Mouse (Mus musculus): ENCODE data around the gene Pcmtd2.
"Not testable (repeated sequence)": the region's sequence is repeated elsewhere in the genome, so short reads cannot be mapped to it uniquely, and the experiment has no call there.

Pcmtd2 gene

DNA sequence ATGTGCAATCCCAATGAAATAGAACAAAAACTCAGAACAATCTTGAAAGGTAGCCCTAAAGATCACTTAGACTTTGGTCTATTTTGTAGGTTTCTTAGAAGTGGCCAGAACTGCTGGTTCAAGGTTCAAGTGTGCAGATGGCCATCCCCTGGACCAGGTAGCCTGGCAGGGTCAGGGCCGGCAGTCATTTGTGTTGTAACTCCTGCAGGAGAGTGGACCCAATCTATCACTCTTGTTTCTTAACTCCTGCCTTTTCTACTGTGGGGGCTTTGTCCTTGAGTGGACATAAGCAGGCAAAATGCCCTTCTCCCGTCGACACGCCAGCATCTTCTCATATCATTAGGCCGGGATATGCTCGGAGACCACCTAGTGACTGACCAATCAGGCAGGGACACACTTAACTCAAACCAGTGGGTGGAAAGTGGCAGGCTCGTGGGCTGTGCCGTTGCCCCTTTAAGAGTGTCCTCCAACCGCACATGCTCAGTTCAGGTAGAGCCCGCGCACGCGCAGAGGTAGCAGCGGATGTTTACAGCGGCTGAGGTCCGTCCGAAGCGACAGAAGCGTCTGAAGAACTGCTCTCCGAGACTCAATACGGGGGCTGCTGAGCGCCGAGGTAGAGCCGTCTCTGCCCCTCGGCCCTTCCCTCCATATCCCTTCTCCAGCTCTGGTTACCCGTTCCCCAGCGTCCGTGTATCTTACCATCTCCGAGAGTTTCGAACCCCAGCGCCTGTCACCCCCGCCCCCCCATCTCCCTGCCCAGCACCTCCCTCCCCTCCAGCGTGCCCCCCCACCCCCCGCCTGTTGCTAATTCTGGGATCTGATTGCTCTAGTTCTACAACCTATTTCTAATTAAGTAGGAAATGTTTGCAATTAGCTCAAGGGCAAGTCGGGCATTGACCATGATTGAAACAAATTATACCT, at the start of gene Pcmtd2:
TSS of gene Pcmtd2 (plus strand) at position 483 of the 921 bp plus-strand sequence.
- peak; percentile 93 to 94 for DNase-seq

DNA sequence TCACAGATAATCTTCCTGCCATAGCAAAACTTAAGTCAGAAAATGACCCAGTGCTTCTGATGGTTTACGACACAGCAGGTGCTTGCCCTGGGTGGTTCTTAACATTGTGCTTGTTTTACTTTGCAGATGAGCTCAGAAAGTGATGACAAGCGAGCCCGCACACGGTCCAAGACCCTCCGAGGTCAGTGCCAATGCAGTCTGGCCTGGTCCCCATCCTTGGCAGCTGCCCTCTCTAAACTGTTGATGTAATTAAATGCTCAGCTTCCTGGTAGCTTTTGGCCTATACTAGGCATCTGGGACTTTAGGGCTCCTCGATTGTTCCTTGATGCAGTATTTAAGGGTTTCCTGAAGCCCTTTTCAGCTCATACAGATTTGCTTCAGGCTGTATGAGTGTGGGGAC, 48.3 kb upstream of the Pcmtd2 start:
- no peak for DNase-seq

DNA sequence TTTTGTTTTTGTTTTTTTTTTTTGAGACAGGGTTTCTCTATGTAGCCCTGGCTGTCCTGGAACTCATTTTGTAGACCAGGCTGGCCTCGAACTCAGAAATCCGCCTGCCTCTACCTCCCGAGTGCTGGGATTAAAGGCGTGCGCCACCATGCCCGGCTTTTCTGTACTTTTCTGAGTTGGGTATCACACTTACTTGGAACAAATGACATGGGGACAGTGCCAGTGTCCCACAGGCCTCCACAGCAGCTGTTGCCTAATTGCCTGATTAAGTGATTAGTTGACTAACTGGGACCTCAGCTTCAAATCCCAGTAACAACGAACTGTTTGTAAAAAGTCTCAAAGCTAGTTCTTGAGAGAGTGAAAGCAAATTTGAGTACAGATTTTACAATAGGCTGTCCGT, 44.5 kb upstream of the Pcmtd2 start:
- not testable (repeated sequence) for DNase-seq

GRCm38 (mm10) chr2:181795641-181796130, 42.0 kb upstream of the Pcmtd2 start:
- no peak for DNase-seq

GRCm38 (mm10) chr2:181797672-181798071, 40.0 kb upstream of the Pcmtd2 start:
- no peak for DNase-seq

GRCm38 (mm10) chr2:181829032-181829650, 8.5 kb upstream of the Pcmtd2 start:
- no peak for DNase-seq

- DNase-seq = no peak
These were observed 4.9 kb upstream of the Pcmtd2 start for GRCm38 (mm10) chr2:181832745-181833144.

- DNase-seq = peak; percentile 7 to 8
These were observed 633 bp downstream of the Pcmtd2 start for GRCm38 (mm10) chr2:181838293-181838680.

DNA sequence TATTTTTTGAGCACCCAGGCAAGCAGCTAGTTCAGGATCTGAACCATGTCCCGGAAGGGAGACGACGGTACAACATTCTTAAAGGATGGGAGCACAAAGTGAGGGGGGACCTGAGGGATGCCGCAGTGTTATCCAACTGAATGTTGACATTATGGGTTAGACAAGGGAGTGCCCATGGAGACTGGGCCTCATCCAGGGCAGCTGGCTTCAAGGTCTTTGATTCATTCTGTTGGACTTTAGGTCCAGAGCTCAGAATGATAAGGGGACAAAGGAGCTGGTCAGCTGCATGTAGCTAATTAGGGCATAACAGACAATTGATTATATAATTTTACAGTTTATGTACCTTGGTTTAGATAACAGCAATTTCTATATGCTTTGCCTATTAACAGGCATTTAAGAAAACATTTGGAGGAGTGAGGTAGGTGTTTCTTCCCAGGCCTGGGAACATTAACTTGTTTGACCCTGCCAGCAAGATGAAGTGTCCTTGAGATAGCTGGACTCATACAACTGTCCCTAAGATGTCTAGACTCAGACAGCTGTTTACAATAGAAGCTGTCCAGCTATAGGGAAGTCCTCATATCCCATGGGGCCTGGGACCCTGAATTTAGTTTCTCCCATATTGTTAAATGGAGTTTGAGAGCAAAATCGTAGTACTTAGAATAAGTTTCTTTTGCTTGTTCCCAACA, 8.2 kb downstream of the Pcmtd2 start:
- DNase-seq = no peak

GRCm38 (mm10) chr2:181863791-181864535, 26.3 kb downstream of the Pcmtd2 start, which contains the start of gene Polr3k:
TSS of gene Polr3k (plus strand) at chr2:181864337.
- peak; percentile 95 to 96 for DNase-seq

DNA sequence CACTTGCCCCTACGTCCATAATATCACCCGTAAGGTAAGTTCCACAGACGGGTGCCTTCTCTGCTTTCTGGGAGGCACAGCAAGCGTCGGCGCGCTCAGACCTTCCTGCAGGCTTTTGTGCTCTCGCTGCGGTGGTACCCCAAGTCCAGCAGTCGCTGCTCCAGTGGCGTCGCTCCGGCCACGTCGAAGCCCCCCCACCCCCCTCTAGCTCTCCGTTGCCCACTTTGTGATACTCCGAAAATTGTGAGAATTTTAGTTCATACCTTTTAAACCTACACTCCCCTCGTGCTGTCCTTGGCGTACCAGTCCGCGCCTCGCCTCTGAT, 26.8 kb downstream of the Pcmtd2 start:
- DNase-seq = no peak

DNA sequence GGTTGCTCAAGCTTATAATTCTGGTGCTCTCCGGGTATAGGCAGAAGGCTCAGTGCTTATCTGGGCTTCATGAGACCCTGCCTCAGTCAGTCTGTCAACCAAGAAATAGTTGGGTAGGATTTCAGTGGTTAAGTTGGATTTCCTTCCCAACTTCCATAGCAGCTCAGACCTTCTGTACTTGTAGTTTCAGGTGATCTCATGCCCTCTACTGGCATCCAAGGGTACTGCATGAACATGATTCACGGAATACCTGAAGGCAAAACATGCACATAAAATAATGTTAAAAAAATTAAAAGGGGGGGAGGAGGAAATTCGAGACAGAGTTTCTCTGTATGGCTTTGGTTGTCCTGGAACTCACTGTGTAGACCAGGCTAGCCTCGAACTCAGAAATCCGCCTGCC, 29.3 kb downstream of the Pcmtd2 start:
- peak; percentile 48 to 79 for DNase-seq

GRCm38 (mm10) chr2:181871039-181871438, 33.4 kb downstream of the Pcmtd2 start:
- no peak for DNase-seq

DNA sequence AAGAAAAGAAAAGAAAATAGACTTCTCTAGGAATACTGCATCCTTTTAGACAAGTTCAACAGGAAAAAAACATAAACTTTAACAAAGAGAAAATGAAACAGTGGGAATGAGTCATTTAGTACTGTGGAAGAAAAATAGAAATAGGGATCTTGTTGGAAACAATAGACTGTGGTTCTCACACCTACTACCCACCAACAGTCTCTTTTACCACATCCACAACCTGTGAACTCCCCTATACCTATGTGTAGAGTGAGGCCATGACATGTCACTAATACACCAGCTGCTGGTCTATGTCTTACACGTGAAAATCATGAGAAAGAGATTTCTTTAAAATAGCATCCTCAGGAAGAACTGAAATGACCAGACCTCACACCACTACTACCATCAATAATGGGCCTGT, 41.2 kb downstream of the Pcmtd2 start:
- DNase-seq = no peak

- no peak for DNase-seq
These were observed 45.5 kb downstream of the Pcmtd2 start for GRCm38 (mm10) chr2:181883022-181883749.
